Mouse (Mus musculus) CH12.LX (cell line): Measurements from ENCODE around the gene Dok4.

ENCODE experiments used
- CHD1 ChIP-seq: IDR thresholded peaks from 2 replicates; pipeline ENCODE4 v1.6.1; 2012; ENCODE audit warnings: low read depth, low read length, improper control_type of control experiment, inconsistent platforms
- CTCF ChIP-seq, 2 experiments: IDR thresholded peaks in 1 of 2; conservative IDR thresholded peaks in 1 of 2; 2 replicates each; pipeline ENCODE4 v1.5.1; 2011 to 2012; ENCODE audit warnings: low read depth in 2 of 2, low read length in 2 of 2, improper control_type of control experiment in 1 of 2, inconsistent platforms in 1 of 2, mild to moderate bottlenecking in 1 of 2, moderate library complexity in 1 of 2
- EP300 ChIP-seq: IDR thresholded peaks from 2 replicates; pipeline ENCODE4 v1.6.1; 2011; ENCODE audit warnings: low read length, improper control_type of control experiment
- ETS1 ChIP-seq: conservative IDR thresholded peaks from 2 replicates; pipeline ENCODE4 v1.6.1; 2012; ENCODE audit warnings: low read depth, mild to moderate bottlenecking, inconsistent platforms, low read length, improper control_type of control experiment, moderate library complexity
- HCFC1 ChIP-seq: IDR thresholded peaks from 2 replicates; pipeline ENCODE4 v1.6.1; 2012; ENCODE audit warnings: low read depth, mild to moderate bottlenecking, inconsistent platforms, low read length, improper control_type of control experiment
- MYC ChIP-seq: IDR thresholded peaks from 2 replicates; pipeline ENCODE4 v1.6.1; 2011; ENCODE audit warnings: low read depth, mild to moderate bottlenecking, improper control_type of control experiment, low read length
- POLR2A ChIP-seq: IDR thresholded peaks from 2 replicates; pipeline ENCODE4 v1.6.1; 2011; ENCODE audit warnings: low read depth, mild to moderate bottlenecking, improper control_type of control experiment, low read length
- SMC3 ChIP-seq: IDR thresholded peaks from 2 replicates; pipeline ENCODE4 v1.6.1; 2011; ENCODE audit warnings: low read depth, low read length, improper control_type of control experiment
- UBTF ChIP-seq: IDR thresholded peaks from 2 replicates; pipeline ENCODE4 v1.6.1; 2012; ENCODE audit warnings: low read depth, mild to moderate bottlenecking, inconsistent platforms, low read length, improper control_type of control experiment, moderate library complexity
- USF2 ChIP-seq: conservative IDR thresholded peaks from 2 replicates; pipeline ENCODE4 v1.6.1; 2011; ENCODE audit warnings: low read depth, low read length, improper control_type of control experiment
- ZNF384 ChIP-seq: IDR thresholded peaks from 2 replicates; pipeline ENCODE4 v1.6.1; 2012; ENCODE audit warnings: low read depth, low read length, improper control_type of control experiment, inconsistent platforms

DNA sequence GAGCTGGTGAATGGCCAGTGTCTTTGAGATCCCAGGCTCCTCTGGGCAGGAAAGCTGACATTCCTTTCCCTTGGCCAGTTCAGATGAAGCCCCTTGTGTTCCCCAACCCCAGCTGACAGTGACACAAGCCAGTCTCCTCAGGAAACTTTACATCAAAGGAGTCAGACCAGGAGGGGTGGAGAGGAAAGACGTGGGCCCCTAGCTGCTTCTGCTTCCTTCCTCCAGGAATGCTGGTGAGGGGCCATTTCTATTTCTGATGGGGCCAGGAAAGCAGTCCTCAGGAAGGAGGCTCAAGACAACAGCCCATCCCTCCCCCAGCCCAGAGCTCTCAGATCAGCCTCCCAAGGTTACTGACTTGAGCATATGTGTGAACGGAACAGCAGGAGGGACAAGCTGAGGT is 16.8 kb upstream of the Dok4 start:
- TF ChIP-seq UBTF (no peak), MYC (no peak), ZNF384 (no peak), POLR2A (no peak), USF2 (no peak), CHD1 (no peak), HCFC1 (no peak), EP300 (no peak), SMC3 (no peak), CTCF (conservative IDR thresholded peaks at IDR 0.05 in 1 of 2, IDR thresholded peaks at IDR 0.05 in 1 of 2; ENCODE audit: low read depth in 2 of 2, low read length in 2 of 2) (no peak), ETS1 (no peak)
